Mouse (Mus musculus) erythroblast, adult 5-6 weeks (primary cell): Measurements from ENCODE around the gene Spint1. TPM values are rescaled to one million over a fixed set of nuclear protein-coding genes. Genes with fewer than 3 reads are reported as not detected.

ENCODE experiments used
- ATAC-seq: replicated peaks from 2 replicates; pipeline ENCODE4 v1.8.0; 2016; ENCODE audit warnings: moderate number of reproducible peaks, mild to moderate bottlenecking, moderate TSS enrichment, inconsistent platforms; ENCODE audit not compliant: poor library complexity, low FRiP score, severe bottlenecking
- total RNA-seq, 2 experiments: library from RNA; stranded (forward) in 1 of 2; stranded (reverse) in 1 of 2; fragments of 150-400 nt in 1 of 2; fragments of 200-764, 138-1000 nt in 1 of 2; gene quantifications; 2 replicates each; pipeline versions ENCODE4 v1.2.3 to v1.2.4; 2015 to 2017; ENCODE audit warnings: low replicate concordance in 2 of 2

The Spint1 gene
- total RNA-seq, 2 experiments from 2014 or later: not detected

DNA sequence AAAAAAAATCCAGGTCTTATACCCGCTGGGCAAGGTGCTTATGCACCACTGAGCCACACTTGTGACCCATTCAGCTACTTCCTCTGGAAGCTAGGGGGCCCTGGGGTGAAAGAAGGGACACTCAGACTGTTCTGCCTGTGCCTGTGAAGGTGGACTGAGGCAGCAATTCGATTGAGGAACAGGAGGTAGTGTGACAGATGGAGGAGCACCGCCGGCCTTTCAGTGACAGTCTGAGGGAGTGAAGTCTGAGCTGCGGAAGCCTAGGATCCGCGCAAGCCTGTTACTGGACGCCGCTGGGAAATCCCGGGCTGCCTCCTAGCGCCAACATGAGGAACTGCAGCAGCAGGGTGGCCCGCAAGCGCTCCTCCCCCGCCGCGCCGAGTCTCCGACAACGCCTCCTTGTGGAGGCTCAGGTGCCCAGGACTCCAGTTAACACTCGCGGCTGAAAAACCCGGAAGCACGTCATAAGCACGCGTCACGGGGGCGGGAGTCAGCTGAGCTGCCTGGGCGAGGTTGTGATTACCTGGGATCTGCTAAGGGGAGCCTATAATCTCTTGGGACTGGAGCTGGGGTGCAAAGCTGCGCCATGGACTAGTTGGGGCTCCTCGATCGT is 51.2 kb downstream of the Spint1 start, which contains the start of gene Vps18:
TSS of gene Vps18 (plus strand) at position 471 of the 613 bp plus-strand sequence.
- ATAC-seq: peak; percentile 96

DNA sequence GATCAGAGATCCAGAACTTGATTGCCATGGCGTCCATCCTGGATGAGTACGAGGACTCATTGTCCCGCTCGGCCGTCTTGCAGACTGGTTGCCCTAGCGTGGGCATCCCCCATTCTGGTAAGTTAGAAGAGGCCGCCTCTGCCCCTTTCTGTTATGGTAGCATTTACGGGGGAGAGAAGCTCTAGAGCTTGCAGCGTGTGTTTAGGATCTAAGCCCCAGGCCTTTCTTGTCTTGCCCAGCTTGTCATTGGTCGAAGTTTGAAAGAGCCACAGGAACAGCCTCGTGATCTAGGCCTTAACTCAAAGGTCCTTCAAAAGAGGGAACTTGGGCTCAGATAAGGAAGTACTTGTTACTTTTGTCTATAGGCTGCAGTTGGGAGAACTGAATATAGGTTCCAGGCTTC is 51.9 kb downstream of the Spint1 start:
- peak; percentile 13 for ATAC-seq

DNA sequence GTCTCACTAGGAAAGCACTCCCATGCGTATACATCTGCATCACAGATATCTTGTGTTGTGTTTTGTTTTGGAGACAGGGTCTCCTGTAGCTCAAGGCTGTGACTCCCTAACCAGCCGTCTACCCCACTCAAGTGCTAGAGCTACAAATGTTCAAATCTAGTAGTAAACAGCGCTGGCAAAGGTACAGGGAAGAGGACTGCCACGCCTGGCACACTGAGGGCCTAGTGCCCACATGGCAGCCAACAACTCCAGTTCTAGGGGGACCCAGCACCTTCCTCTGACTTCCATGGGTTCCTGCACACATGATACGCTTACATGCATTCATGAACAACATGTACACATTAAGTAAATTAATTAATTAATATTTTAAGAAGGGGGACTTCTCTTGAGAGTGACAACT is 55.1 kb downstream of the Spint1 start:
- no peak for ATAC-seq

DNA sequence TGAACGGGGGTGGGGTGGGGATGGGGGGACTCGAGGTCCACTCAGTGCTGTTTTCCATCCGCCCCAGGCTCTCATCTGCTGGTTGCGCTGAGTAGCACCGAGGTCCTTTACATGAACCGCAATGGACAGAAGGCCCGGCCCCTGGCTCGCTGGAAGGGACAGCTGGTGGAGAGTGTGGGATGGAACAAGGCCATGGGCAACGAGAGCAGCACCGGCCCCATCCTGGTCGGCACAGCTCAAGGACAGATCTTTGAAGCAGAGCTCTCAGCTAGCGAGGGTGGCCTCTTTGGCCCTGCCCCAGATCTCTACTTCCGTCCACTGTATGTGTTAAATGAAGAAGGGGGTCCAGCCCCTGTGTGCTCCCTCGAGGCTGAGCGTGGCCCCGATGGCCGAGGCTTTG is 55.7 kb downstream of the Spint1 start:
- ATAC-seq: no peak

DNA sequence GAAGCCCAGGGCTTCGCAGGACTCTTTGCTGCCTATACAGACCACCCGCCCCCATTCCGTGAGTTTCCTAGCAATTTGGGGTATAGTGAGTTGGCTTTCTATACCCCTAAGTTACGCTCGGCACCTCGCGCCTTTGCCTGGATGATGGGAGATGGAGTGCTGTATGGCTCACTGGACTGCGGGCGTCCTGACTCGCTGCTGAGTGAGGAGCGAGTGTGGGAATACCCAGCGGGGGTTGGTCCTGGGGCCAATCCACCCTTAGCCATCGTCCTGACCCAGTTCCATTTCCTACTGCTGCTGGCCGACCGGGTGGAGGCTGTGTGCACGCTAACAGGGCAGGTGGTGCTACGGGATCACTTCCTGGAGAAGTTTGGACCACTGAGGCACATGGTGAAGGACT is 56.1 kb downstream of the Spint1 start:
- ATAC-seq: no peak

DNA sequence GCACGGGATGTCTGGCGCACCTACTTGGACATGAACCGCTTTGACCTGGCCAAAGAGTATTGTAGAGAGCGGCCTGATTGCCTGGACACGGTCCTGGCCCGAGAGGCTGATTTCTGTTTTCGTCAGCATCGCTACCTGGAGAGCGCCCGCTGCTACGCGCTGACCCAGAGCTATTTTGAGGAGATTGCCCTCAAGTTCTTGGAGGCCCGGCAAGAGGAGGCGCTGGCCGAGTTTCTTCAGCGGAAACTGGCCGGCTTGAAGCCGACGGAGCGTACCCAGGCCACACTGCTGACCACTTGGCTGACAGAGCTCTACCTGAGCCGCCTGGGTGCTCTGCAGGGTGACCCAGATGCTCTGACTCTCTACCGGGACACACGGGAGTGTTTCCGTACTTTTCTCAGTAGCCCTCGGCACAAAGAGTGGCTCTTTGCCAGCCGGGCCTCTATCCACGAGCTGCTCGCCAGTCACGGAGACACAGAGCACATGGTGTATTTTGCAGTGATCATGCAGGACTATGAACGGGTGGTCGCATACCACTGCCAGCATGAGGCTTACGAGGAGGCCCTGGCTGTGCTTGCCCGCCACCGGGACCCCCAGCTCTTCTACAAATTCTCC is 56.7 kb downstream of the Spint1 start:
- ATAC-seq: no peak

DNA sequence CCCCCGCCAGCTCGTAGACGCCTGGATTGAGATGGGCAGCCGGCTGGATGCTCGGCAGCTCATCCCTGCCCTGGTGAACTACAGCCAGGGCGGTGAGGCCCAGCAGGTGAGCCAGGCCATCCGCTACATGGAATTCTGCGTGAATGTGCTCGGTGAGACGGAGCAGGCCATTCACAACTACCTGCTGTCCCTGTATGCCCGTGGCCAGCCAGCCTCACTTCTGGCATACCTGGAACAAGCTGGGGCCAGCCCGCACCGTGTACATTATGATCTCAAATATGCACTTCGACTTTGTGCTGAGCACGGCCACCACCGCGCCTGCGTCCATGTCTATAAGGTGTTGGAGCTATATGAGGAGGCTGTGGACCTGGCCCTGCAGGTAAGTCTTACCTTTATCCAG is 57.2 kb downstream of the Spint1 start:
- ATAC-seq: no peak

DNA sequence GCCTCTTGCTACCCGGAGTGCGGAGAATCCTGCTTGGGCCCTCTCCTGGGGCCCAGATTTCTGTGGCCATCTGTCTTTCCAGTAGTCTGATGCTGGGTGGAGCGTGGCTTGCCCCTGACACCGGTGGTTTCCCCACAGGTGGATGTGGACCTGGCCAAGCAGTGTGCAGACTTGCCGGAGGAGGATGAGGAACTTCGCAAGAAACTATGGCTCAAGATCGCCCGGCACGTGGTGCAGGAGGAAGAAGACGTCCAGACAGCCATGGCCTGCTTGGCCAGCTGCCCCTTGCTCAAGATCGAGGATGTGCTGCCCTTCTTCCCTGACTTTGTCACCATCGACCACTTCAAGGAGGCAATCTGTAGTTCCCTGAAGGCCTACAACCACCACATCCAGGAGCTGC is 59.6 kb downstream of the Spint1 start:
- no peak for ATAC-seq

DNA sequence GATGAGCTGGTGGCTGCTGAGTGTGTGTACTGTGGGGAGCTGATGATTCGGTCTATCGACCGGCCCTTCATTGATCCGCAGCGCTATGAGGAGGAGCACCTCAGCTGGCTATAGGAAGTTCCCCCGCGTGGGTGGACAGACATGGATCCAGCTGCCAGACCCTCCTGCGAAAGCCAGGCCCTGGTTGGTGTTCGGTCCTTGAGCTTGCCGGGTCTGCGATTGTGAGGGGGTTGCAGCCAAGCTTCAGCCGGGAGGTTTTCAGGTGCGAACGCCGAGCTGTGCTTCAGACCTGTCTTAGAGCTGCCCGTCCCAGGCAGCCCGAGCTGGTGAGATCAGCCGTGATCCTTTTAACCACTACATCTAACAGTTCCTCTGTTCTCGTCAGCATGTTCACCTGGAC is 60.3 kb downstream of the Spint1 start:
- no peak for ATAC-seq

DNA sequence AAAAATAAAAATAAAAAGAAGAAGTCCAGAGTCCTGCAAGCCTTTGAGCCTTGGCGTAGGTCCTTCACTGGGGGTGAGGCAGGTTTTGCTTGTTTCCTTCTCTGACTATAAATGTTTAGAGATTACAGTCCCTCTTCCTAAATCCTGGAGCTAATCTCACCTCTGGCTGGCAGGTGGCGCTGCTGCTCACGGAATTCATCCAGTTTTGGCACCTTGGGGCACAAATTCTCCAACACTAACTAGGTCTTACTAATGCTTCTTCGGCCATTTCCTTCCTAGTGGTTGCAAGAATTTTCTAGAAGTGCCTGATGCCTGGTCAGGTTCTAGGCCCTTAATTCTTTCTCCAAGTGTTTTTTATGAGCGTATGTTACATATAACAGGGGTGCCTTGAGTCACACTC is 61.2 kb downstream of the Spint1 start:
- no peak for ATAC-seq

DNA sequence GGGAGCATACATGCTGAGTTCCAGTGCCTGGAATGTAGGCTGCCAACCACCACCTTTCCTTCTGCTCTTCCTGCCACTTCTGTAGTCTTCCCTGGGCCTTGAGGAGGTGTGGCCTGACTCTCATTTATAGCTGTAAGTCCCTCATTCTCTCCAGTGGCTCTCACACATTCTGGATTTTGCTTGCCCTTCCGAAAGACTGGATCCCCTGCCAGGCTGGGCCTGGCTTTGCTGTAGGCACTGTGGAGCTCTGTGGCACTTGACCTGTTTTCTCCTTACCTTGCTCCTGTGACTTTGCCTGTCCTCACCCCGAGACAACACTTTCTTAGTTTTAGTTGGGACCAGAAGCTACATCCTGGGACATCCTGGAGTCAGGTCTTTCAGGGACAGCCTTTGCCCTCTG is 61.7 kb downstream of the Spint1 start:
- no peak for ATAC-seq

Other genes starting within 250 kb of the Spint1 start
- gene Ccdc32, start 208.0 kb upstream of the Spint1 start, total RNA-seq (2015; ENCODE audit: low replicate concordance): 1.9 and 8.8 TPM in 2 replicates
- 4.9 and 7.5 TPM in 2 replicates for gene Ccdc32, start 208.0 kb upstream of the Spint1 start, total RNA-seq (2017; ENCODE audit: low replicate concordance)
- gene Rpusd2, start 202.6 kb upstream of the Spint1 start, total RNA-seq (2015; ENCODE audit: low replicate concordance): 2.9 and 4.0 TPM in 2 replicates
- gene Rpusd2, start 202.6 kb upstream of the Spint1 start, total RNA-seq (2017; ENCODE audit: low replicate concordance): 2.3 and 2.5 TPM in 2 replicates
- gene Knl1, start 190.2 kb upstream of the Spint1 start, total RNA-seq (2015; ENCODE audit: low replicate concordance): 25.9 and 29.8 TPM in 2 replicates
- gene Knl1, start 190.2 kb upstream of the Spint1 start, total RNA-seq (2017; ENCODE audit: low replicate concordance): 47.8 and 56.3 TPM in 2 replicates
- gene Rad51, start 124.6 kb upstream of the Spint1 start, total RNA-seq (2015; ENCODE audit: low replicate concordance): 16.1 and 18.8 TPM in 2 replicates
- 14.1 and 29.6 TPM in 2 replicates for gene Rad51, start 124.6 kb upstream of the Spint1 start, total RNA-seq (2017; ENCODE audit: low replicate concordance)
- gene Rmdn3, start 80.3 kb upstream of the Spint1 start, total RNA-seq (2015; ENCODE audit: low replicate concordance): 17.8 and 21.7 TPM in 2 replicates
- gene Rmdn3, start 80.3 kb upstream of the Spint1 start, total RNA-seq (2017; ENCODE audit: low replicate concordance): 27.9 and 33.2 TPM in 2 replicates
- gene Gchfr, start 69.6 kb upstream of the Spint1 start, total RNA-seq (2015; ENCODE audit: low replicate concordance): not detected in 2 replicates
- gene Gchfr, start 69.6 kb upstream of the Spint1 start, total RNA-seq (2017; ENCODE audit: low replicate concordance): 1.5 TPM in 1 of 2 replicates, not detected in the other
- not detected in 2 replicates for gene Gm14137, start 62.9 kb upstream of the Spint1 start, total RNA-seq (2015; ENCODE audit: low replicate concordance)
- gene Gm14137, start 62.9 kb upstream of the Spint1 start, total RNA-seq (2017; ENCODE audit: low replicate concordance): not detected in 2 replicates
- gene Zfyve19, start 28.7 kb upstream of the Spint1 start, total RNA-seq (2015; ENCODE audit: low replicate concordance): 0.58 and 4.2 TPM in 2 replicates
- 11.3 and 12.6 TPM in 2 replicates for gene Zfyve19, start 28.7 kb upstream of the Spint1 start, total RNA-seq (2017; ENCODE audit: low replicate concordance)
- 3.8 and 22.3 TPM in 2 replicates for gene Dnajc17, start 28.6 kb upstream of the Spint1 start, total RNA-seq (2015; ENCODE audit: low replicate concordance)
- 4.5 and 12.4 TPM in 2 replicates for gene Dnajc17, start 28.6 kb upstream of the Spint1 start, total RNA-seq (2017; ENCODE audit: low replicate concordance)
- not detected in 2 replicates for gene Ppp1r14d, start 7.5 kb upstream of the Spint1 start, total RNA-seq (2015; ENCODE audit: low replicate concordance)
- not detected in 2 replicates for gene Ppp1r14d, start 7.5 kb upstream of the Spint1 start, total RNA-seq (2017; ENCODE audit: low replicate concordance)
- not detected in 2 replicates for gene Rhov, start 33.9 kb downstream of the Spint1 start, total RNA-seq (2015; ENCODE audit: low replicate concordance)
- gene Rhov, start 33.9 kb downstream of the Spint1 start, total RNA-seq (2017; ENCODE audit: low replicate concordance): not detected in 2 replicates
- gene Vps18, start 51.4 kb downstream of the Spint1 start, total RNA-seq (2015; ENCODE audit: low replicate concordance): 1.2 and 1.7 TPM in 2 replicates
- 3.1 and 3.8 TPM in 2 replicates for gene Vps18, start 51.4 kb downstream of the Spint1 start, total RNA-seq (2017; ENCODE audit: low replicate concordance)
- gene Dll4, start 88.4 kb downstream of the Spint1 start, total RNA-seq (2015; ENCODE audit: low replicate concordance): not detected in 2 replicates
- not detected in 2 replicates for gene Dll4, start 88.4 kb downstream of the Spint1 start, total RNA-seq (2017; ENCODE audit: low replicate concordance)
- 0.77 TPM in 1 of 2 replicates, not detected in the other for gene Chac1, start 113.9 kb downstream of the Spint1 start, total RNA-seq (2015; ENCODE audit: low replicate concordance)
- gene Chac1, start 113.9 kb downstream of the Spint1 start, total RNA-seq (2017; ENCODE audit: low replicate concordance): 0.42 and 1.0 TPM in 2 replicates
- 8.6 and 10.9 TPM in 2 replicates for gene Ino80, start 240.3 kb downstream of the Spint1 start, total RNA-seq (2015; ENCODE audit: low replicate concordance)
- 6.6 and 7.6 TPM in 2 replicates for gene Ino80, start 240.3 kb downstream of the Spint1 start, total RNA-seq (2017; ENCODE audit: low replicate concordance)